Mouse (Mus musculus) left cerebral cortex, adult 9 months (tissue): ENCODE results near the gene H2al1b.
"Not testable (repeated sequence)": the region's sequence is repeated elsewhere in the genome, so short reads cannot be mapped to it uniquely, and the experiment has no call there.

Experiments
- DNase-seq, 2 experiments: peaks; one replicate each; pipeline ENCODE4 v3.0.0; 2022; ENCODE audit warnings: low spot score in 2 of 2

The H2al1b gene

DNA sequence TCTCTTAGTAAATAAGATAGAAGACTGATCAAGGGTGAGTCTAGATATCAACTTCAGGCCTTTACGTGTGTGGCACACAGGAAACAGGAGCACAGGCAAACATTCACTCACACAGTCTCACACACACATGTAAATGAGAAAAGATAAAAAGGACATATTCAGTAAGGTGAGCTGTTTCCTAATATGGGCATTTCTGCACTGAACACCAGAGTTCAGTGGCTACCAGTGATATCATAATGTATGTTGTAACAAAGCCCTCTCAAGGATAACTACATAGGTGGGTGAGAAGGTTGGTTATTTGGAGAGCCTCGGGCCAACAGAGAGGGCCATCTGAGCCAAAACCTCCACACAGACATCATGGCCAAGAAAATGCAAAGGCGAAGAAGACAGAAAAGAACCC is at the start of gene H2al1b:
H2al1b (plus strand) TSS at position 301 of the 400 bp plus-strand sequence.
- DNase-seq, result not testable (repeated sequence)

GRCm38 (mm10) chrX:11254062-11254461 is 48.2 kb upstream of the H2al1b start:
- DNase-seq, result peak; percentile 27 to 62

DNA sequence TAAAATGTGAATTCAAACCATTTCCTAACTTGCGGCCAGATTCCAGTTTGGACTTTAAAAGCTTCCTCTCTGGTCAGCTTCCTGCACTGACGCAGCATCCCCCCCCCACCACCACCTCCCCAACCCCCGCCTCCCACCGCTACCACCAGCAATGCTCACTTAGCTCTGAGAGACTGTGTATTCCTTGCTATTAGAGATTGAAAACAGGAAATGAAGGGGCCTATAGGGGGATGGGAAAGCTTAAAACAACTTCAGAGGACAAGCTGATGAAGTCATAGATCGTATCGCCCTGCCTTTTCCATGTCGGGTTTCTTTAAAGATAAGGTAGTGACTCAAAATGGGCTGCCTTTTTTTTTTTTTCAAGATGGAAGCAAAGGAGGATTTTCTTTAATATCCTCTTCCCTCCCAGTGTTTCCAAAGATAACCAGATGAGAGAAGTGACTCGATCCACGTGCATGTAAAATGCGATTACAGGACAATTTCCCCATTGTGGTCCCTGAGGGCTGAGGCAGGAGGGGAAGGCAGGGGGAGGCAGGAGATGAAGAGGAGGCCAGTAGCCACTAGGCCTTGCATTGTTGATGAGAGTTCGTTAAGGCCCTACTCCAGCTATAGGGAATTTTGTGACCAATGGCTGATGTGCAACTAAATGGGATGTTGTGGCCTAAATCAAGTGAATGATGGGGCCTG is 47.6 kb upstream of the H2al1b start:
- no peak for DNase-seq

GRCm38 (mm10) chrX:11255564-11256360 is 46.5 kb upstream of the H2al1b start:
- DNase-seq, result no peak

DNA sequence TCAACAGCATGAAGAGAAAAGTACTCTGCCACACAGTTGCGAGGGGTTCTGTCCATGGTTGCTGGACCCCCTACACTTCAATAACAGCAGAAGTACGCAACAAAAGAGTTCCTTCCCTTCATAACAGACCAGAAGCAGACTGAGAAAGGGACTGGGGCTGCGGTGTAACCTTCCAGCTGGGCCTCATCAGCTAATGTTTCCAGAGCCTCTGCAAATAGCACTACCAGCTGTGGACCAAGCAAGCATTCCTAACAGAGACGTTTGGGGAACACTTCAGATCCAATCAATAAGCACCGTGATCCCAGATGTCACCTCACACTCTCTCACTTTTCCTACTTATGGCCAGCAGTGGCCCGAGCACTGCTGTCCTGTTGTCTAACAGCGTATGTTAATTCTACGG is 37.3 kb upstream of the H2al1b start:
- no peak for DNase-seq

GRCm38 (mm10) chrX:11267791-11268190 is 34.4 kb upstream of the H2al1b start:
- no peak for DNase-seq

GRCm38 (mm10) chrX:11269074-11269473 is 33.2 kb upstream of the H2al1b start:
- DNase-seq, result peak in 1 of 2 experiments; percentile 25

DNA sequence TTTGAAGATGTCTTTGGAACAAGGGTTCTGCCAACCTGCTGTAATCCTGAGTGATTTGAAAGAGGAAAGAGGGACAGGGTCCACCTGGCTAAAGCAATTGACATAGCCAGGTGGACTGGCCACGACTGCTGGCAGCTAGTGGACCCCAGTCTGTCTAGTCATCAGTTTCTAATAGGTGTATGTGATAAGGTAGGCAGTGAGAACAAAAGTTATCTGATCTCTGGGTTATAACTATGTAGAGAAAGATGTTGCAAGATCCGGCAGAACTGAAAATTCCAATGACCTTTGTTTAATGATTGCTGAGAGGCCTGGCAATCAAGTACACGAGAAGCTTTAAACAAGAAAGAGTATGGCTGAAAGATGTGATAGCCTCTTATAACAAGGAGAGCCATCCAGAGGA is 29.0 kb upstream of the H2al1b start:
- DNase-seq, result no peak

DNA sequence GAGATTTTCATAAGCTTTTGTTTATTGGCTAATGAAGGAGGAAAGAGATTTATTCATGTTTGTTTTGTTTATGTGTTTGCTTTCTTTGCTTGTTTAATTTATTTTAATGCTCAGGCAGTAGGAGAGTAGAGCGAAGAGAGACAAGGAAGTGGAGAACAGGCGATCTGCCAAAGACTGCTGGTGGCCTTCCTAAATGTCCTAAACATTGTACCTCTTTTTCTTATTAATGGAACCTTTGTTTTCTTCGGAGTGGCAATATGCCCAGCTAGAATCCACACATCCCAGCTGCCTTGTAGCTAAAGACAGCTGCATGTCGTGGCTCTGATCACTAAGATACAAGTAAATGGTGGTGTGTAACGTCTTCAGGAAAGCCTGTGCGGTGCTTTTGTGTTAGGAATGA is 25.1 kb upstream of the H2al1b start:
- DNase-seq, result no peak

- no peak for DNase-seq
Observed at GRCm38 (mm10) chrX:11280741-11281140, 21.5 kb upstream of the H2al1b start.

- DNase-seq, result no peak
Observed at GRCm38 (mm10) chrX:11288306-11288882, 13.8 kb upstream of the H2al1b start.

GRCm38 (mm10) chrX:11289244-11289643 is 13.0 kb upstream of the H2al1b start:
- no peak for DNase-seq

DNA sequence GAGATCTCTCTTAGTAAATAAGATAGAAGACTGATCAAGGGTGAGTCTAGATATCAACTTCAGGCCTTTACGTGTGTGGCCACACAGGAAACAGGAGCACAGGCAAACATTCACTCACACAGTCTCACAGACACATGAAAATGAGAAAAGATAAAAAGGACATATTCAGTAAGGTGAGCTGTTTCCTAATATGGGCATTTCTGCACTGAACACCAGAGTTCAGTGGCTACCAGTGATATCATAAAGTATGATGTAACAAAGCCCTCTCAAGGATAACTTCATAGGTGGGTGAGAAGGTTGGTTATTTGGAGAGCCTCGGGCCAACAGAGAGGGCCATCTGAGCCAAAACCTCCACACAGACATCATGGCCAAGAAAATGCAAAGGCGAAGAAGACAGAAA is 3.3 kb upstream of the H2al1b start, which contains the start of gene H2al1a:
H2al1a (plus strand) TSS at position 301 of the 400 bp plus-strand sequence.
- not testable (repeated sequence) for DNase-seq

DNA sequence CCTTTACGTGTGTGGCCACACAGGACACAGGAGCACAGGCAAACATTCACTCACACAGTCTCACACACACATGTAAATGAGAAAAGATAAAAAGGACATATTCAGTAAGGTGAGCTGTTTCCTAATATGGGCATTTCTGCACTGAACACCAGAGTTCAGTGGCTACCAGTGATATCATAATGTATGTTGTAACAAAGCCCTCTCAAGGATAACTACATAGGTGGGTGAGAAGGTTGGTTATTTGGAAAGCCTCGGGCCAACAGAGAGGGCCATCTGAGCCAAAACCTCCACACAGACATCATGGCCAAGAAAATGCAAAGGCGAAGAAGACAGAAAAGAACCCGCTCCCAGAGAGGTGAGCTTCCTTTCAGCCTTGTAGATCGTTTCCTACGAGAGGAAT is 3.1 kb downstream of the H2al1b start, which contains the start of gene H2al1c:
H2al1c (plus strand) TSS at position 301 of the 400 bp plus-strand sequence.
- DNase-seq, result not testable (repeated sequence)

DNA sequence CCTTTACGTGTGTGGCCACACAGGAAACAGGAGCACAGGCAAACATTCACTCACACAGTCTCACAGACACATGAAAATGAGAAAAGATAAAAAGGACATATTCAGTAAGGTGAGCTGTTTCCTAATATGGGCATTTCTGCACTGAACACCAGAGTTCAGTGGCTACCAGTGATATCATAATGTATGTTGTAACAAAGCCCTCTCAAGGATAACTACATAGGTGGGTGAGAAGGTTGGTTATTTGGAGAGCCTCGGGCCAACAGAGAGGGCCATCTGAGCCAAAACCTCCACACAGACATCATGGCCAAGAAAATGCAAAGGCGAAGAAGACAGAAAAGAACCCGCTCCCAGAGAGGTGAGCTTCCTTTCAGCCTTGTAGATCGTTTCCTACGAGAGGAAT is 6.3 kb downstream of the H2al1b start, which contains the start of gene H2al1d:
H2al1d (plus strand) TSS at position 301 of the 400 bp plus-strand sequence.
- not testable (repeated sequence) for DNase-seq

DNA sequence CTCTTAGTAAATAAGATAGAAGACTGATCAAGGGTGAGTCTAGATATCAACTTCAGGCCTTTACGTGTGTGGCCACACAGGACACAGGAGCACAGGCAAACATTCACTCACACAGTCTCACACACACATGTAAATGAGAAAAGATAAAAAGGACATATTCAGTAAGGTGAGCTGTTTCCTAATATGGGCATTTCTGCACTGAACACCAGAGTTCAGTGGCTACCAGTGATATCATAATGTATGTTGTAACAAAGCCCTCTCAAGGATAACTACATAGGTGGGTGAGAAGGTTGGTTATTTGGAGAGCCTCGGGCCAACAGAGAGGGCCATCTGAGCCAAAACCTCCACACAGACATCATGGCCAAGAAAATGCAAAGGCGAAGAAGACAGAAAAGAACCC is 9.4 kb downstream of the H2al1b start, which contains the start of gene H2al1e:
H2al1e (plus strand) TSS at position 301 of the 400 bp plus-strand sequence.
- DNase-seq, result not testable (repeated sequence)

- not testable (repeated sequence) for DNase-seq
Observed at GRCm38 (mm10) chrX:11314858-11315257, 12.6 kb downstream of the H2al1b start, which contains the start of gene H2al1f. H2al1f (plus strand) TSS chrX:11315158.

GRCm38 (mm10) chrX:11317956-11318355 is 15.7 kb downstream of the H2al1b start, which contains the start of gene H2al1g:
H2al1g (plus strand) TSS chrX:11318256.
- not testable (repeated sequence) for DNase-seq

GRCm38 (mm10) chrX:11321192-11321591 is 19.0 kb downstream of the H2al1b start, which contains the start of gene H2al1h:
H2al1h (plus strand) TSS chrX:11321492.
- DNase-seq, result not testable (repeated sequence)

DNA sequence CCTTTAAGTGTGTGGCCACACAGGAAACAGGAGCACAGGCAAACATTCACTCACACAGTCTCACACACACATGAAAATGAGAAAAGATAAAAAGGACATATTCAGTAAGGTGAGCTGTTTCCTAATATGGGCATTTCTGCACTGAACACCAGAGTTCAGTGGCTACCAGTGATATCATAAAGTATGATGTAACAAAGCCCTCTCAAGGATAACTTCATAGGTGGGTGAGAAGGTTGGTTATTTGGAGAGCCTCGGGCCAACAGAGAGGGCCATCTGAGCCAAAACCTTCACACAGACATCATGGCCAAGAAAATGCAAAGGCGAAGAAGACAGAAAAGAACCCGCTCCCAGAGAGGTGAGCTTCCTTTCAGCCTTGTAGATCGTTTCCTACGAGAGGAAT is 22.1 kb downstream of the H2al1b start, which contains the start of gene H2al1i:
H2al1i (plus strand) TSS at position 301 of the 400 bp plus-strand sequence.
- not testable (repeated sequence) for DNase-seq

DNA sequence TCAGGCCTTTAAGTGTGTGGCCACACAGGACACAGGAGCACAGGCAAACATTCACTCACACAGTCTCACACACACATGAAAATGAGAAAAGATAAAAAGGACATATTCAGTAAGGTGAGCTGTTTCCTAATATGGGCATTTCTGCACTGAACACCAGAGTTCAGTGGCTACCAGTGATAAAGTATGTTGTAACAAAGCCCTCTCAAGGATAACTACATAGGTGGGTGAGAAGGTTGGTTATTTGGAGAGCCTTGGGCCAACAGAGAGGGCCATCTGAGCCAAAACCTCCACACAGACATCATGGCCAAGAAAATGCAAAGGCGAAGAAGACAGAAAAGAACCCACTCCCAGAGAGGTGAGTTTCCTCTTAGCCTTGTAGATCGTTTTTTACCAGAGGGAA is 25.3 kb downstream of the H2al1b start, which contains the start of gene H2al1j:
H2al1j (plus strand) TSS at position 301 of the 400 bp plus-strand sequence.
- not testable (repeated sequence) for DNase-seq

GRCm38 (mm10) chrX:11345762-11346161 is 43.5 kb downstream of the H2al1b start:
- DNase-seq, result no peak
